ENCODE assay signal across 10 mouse cellular contexts in the genomic region with DNA sequence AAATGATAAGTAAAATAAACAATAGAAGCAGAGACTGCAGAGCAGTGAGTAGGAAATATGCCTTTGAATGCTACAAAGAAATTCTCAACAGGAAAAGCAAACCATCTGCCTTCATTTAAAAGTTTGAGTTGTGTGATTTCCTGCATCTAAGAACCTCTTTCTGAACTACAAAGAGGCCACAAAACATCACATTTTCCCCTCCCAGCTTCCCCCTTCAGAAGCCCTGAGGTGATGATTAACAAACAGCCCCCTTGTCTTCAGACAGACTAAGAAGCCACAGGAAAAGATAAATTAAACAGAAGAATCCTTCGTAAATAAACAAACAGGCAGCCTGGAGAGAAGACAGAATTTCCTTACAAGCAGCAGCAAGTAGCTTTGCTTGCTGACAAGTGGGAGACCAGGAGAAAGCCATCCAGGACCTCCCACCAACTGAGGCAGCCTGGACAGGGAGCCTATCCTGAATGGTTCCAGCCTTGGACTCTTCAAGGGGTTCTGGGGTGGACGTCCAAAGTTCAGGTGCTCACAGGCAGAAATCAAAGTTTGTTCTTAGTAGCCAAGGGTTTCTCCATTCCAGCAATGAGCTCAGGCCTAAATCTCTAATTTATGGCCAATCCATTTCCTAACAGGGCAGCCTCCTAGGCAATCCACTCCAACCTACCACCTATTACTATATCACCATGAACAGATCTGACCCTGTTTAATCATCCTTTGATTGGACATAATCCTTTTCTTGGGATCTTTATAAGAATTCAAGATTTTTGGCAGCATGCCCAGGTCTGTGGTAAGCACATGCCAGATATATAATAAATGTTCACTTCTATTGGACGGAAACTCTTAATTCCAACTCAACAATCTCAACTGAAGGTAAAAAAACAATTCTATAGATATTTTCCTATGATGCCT. TPM values are rescaled to one million over a fixed set of nuclear protein-coding genes. Genes with fewer than 3 reads are reported as not detected.
A peak's percentile ranks its signal among the peaks of the same experiment; 100 is the strongest.
DNase-seq lines count a peak whose midpoint lies in the region; ATAC-seq and TF ChIP-seq lines count a peak whose summit lies in the region.
"Had no signal": no experiment of that assay in that cellular context is flagged by ENCODE, and none has a peak within 500 bp of the region (broad histone marks: within the 10 kb centered on the region; RNA-seq: fewer than 3 reads in every experiment).

No protein-coding gene starts in this region.

- no peak overlapping the region for H3K4me3 ChIP-seq in E14TG2a.4 (replicated peaks; ENCODE audit: low read length)
- H3K4me3 ChIP-seq in forebrain, embryonic 16.5 days (replicated peaks; ENCODE audit: low read length), result no peak overlapping the region
- no peak overlapping the region for H3K4me3 ChIP-seq in limb, embryonic 10.5 days

- TF ChIP-seq CTCF in E14TG2a.4 (conservative IDR thresholded peaks at IDR 0.05; ENCODE audit: low read length), result 0 out of 2 replicates have a peak, but pooled peaks have one; percentile 1

- H3K27me3 ChIP-seq in E14TG2a.4 (ENCODE audit: insufficient read depth, low read length), result no peaks in the 10 kb centered on the region
- no peaks in the 10 kb centered on the region for H3K27me3 ChIP-seq in forebrain, embryonic 16.5 days (replicated peaks; ENCODE audit: control insufficient read depth, insufficient read depth, low read length)
- H3K27me3 ChIP-seq in limb, embryonic 10.5 days (ENCODE audit: low read depth, poor library complexity, severe bottlenecking), result no peaks in the 10 kb centered on the region

- no peak for ATAC-seq in forebrain, embryonic 16.5 days
- ATAC-seq: hindbrain, postnatal 0 days had no signal

- peaks cover 88% of the 10 kb centered on the region for H3K36me3 ChIP-seq in E14TG2a.4 (ENCODE audit: insufficient read depth, low read length)
- 0 out of 2 replicates have a peak, but pooled peaks cover 2% of the 10 kb centered on the region for H3K36me3 ChIP-seq in forebrain, embryonic 16.5 days (ENCODE audit: control insufficient read depth, insufficient read depth)
- peaks cover 47% of the 10 kb centered on the region for H3K36me3 ChIP-seq in limb, embryonic 10.5 days

- peak; percentile 14 for DNase-seq in adrenal gland, postnatal 10 days
- no peak for DNase-seq in adrenal gland, postnatal 14 days
- no peak for DNase-seq in limb, embryonic 10.5 days (ENCODE audit: low spot score)
- DNase-seq in right cerebral cortex, postnatal 10 days (ENCODE audit: low spot score in 2 of 2), result no peak
- DNase-seq in heart, adult 8-10 months (ENCODE audit: low spot score), result no peak
- no peak for DNase-seq in cerebellum, postnatal 4 days (ENCODE audit: low spot score in 2 of 2)
- DNase-seq: adrenal gland, adult 8-10 months had no signal

- peak overlapping the region; percentile 0; the same call in 1 of the 2 replicates for H3K4me2 ChIP-seq in forebrain, embryonic 16.5 days (ENCODE audit: low read length)

- no peak overlapping the region for H3K27ac ChIP-seq in forebrain, embryonic 16.5 days (ENCODE audit: low read length)
- H3K27ac ChIP-seq in limb, embryonic 10.5 days, result peak overlapping the region; percentile 30; the same call in 1 of the 2 replicates
- H3K27ac ChIP-seq: hindbrain, postnatal 0 days had no signal

- H3K9me3 ChIP-seq in E14TG2a.4 (ENCODE audit: low read length), result no peaks in the 10 kb centered on the region
- H3K9me3 ChIP-seq in forebrain, embryonic 16.5 days (ENCODE audit: control insufficient read depth, low read length), result no peaks in the 10 kb centered on the region
- H3K9me3 ChIP-seq in limb, embryonic 10.5 days (replicated peaks), result no peaks in the 10 kb centered on the region

- H3K9ac ChIP-seq in forebrain, embryonic 16.5 days (replicated peaks; ENCODE audit: low read depth, low read length), result no peak overlapping the region

- WGBS in forebrain, embryonic 16.5 days, result 48% methylated on average over 3 of the region's 3 CpGs
- 32% methylated on average over 3 of the region's 3 CpGs for WGBS in limb, embryonic 10.5 days

- peaks cover 98% of the 10 kb centered on the region for H3K4me1 ChIP-seq in E14TG2a.4 (replicated peaks; ENCODE audit: low read depth, low read length)
- H3K4me1 ChIP-seq in forebrain, embryonic 16.5 days (replicated peaks; ENCODE audit: control insufficient read depth, insufficient read depth, low read length), result peaks cover 25% of the 10 kb centered on the region
- H3K4me1 ChIP-seq in limb, embryonic 10.5 days, result peaks cover 48% of the 10 kb centered on the region

RNA-seq across cellular contexts. Expression of a gene that starts 9.4 kb away (rescaled TPM):
- 10 to 100 TPM; 12.2 to 14.3 TPM for total RNA-seq in adrenal gland, postnatal 10 days (2021)
- 13.0 and 14.2 TPM in 2 replicates for total RNA-seq in adrenal gland, postnatal 14 days (2021)
- 39.8 and 40.9 TPM in 2 replicates for polyA plus RNA-seq in forebrain, embryonic 16.5 days (2015; fragmentation: Nextera tagmentation; extraction: Ambion mirVana)
- 15.5 and 16.7 TPM in 2 replicates for polyA plus RNA-seq in limb, embryonic 10.5 days (2016; fragmentation: Nextera tagmentation; extraction: Ambion mirVana)
- total RNA-seq in heart, adult 8-10 months (2022), result 10 to 100 TPM in 2 of 4 experiments, 1 to 10 TPM in 2; 7.6 to 10.8 (median 9.1) TPM
